Mouse (Mus musculus): ENCODE measurements at regions not wholly inside any gene's neighbourhood (a gene's known extent, or its start where the extent isn't known, plus 50 kb on each side); places are given as distances from the start of the nearest gene placed in this dataset.

DNA sequence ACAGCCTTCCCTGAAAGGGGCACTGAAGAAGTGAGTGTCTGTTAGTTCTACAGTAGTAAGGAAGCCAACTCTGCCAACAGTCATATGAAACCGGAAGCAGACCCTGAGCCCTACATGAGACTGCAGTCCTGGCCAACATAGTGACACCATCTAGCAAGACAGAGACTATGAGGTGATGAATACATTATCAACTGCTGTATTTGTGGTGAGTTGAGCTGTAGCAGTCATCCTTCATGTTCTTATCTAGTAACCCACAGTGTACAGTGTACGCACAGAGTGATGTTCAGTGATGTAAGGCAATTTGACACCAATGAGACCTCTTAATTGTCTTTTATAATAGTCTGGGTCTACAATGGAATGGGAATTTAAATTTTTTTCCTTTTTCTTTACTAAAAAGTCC lies 50.4 kb upstream of the Ltbp1 start:
- Histone ChIP-seq H3K27ac (ENCODE audit: low read depth) (no peak overlapping the region), H3K4me2 (no peak overlapping the region), H3K9ac (no peak overlapping the region), H3K4me3 (ENCODE audit: low read depth, low read length) (no peak overlapping the region), H3K9me3 (ENCODE audit: low read depth, low read length) (no peaks in the 10 kb centered on the region), H3K4me1 (ENCODE audit: insufficient read depth) (no peaks in the 10 kb centered on the region), H3K36me3 (ENCODE audit: insufficient read depth) (no peaks in the 10 kb centered on the region), H3K27me3 (ENCODE audit: insufficient read depth, low read length) (no peaks in the 10 kb centered on the region)
- DNase-seq = no peak
- WGBS = 84% methylated on average over 2 of the region's 2 CpGs
- TF ChIP-seq CTCF (IDR thresholded peaks at IDR 0.05; ENCODE audit: low read depth) = no peak
- no peak for ATAC-seq (ENCODE audit: insufficient read depth)
